Mouse (Mus musculus) heart, embryonic 14.5 days (tissue): ENCODE data around the gene Olfr153. TPM values are rescaled to one million over a fixed set of nuclear protein-coding genes. Genes with fewer than 3 reads are reported as not detected.
"Not testable (repeated sequence)": the region's sequence is repeated elsewhere in the genome, so short reads cannot be mapped to it uniquely, and the experiment has no call there.

Experiments
- ATAC-seq: fragments of 200-750 bp; cut with Nextera tagmentation; 2 replicates; pipeline ENCODE4 v1.8.0; 2017; ENCODE audit warnings: low read depth, moderate TSS enrichment; ENCODE audit not compliant: insufficient number of reproducible peaks, insufficient read depth, low FRiP score
- H3K27ac ChIP-seq, 2 experiments: fragments of 200-500 bp in 1 of 2; fragments of 300-500 bp in 1 of 2; sonication (generic) in 1 of 2; replicated peaks in 1 of 2; 2 replicates each; pipeline ENCODE4 v1.5.1; 2012 to 2014; ENCODE audit warnings: low read depth in 2 of 2, low read length in 2 of 2, control low read depth in 1 of 2, mild to moderate bottlenecking in 1 of 2, mixed read lengths in 1 of 2; ENCODE audit not compliant: control insufficient read depth in 1 of 2, insufficient read depth in 1 of 2
- H3K27me3 ChIP-seq: fragments of 300-500 bp; sonication (generic); 2 replicates; pipeline ENCODE4 v1.6.1; 2014; ENCODE audit warnings: mild to moderate bottlenecking, low read length, control low read depth; ENCODE audit not compliant: control insufficient read depth, insufficient read depth
- H3K36me3 ChIP-seq: fragments of 300-500 bp; sonication (generic); 2 replicates; pipeline ENCODE4 v1.6.1; 2014; ENCODE audit warnings: mild to moderate bottlenecking, control low read depth, low read length, mixed read lengths; ENCODE audit not compliant: control insufficient read depth, insufficient read depth
- H3K4me1 ChIP-seq, 2 experiments: fragments of 200-500 bp in 1 of 2; fragments of 300-500 bp in 1 of 2; sonication (generic) in 1 of 2; 2 replicates each; pipeline ENCODE4 v1.6.1; 2012 to 2014; ENCODE audit warnings: low read length in 2 of 2, control low read depth in 1 of 2, mixed read lengths in 1 of 2; ENCODE audit not compliant: control insufficient read depth in 2 of 2, insufficient read depth in 2 of 2
- H3K4me2 ChIP-seq: fragments of 300-500 bp; sonication (generic); 2 replicates; pipeline ENCODE4 v1.6.1; 2014; ENCODE audit warnings: mild to moderate bottlenecking, low read length
- H3K4me3 ChIP-seq, 2 experiments: fragments of 200-500 bp in 1 of 2; fragments of 300-500 bp in 1 of 2; sonication (generic) in 1 of 2; 2 replicates each; pipeline ENCODE4 v1.5.1; 2012 to 2014; ENCODE audit warnings: low read length in 2 of 2, mild to moderate bottlenecking in 2 of 2, control low read depth in 1 of 2, low read depth in 1 of 2, moderate library complexity in 1 of 2; ENCODE audit not compliant: control insufficient read depth in 1 of 2, insufficient read depth in 1 of 2
- H3K9ac ChIP-seq: fragments of 300-500 bp; sonication (generic); 2 replicates; pipeline ENCODE4 v1.6.1; 2014; ENCODE audit warnings: mild to moderate bottlenecking, low read length
- H3K9me3 ChIP-seq: fragments of 300-500 bp; sonication (generic); 2 replicates; pipeline ENCODE4 v1.6.1; 2016; ENCODE audit warnings: low read length, control low read depth; ENCODE audit not compliant: control insufficient read depth
- WGBS: fragments of 180-500 bp; shearing (Covaris S2); extraction: QIAGEN DNeasy Blood & Tissue Kit; methylation state at CpG from one replicate; pipeline ENCODE4 v1.1.7; 2014; 5-methylcytosine and 5-hydroxymethylcytosine counted together
- polyA plus RNA-seq: library from polyadenylated mRNA; unstranded; fragments of >200 nt; fragmentation: Nextera tagmentation; extraction: Ambion mirVana; gene quantifications from 2 replicates; pipeline ENCODE4 v1.2.1, GENCODE M21; 2014

Olfr153 gene
- polyA plus RNA-seq, 1 experiment from 2014 or later, result not detected

GRCm38 (mm10) chr2:87525899-87526616 is 5.5 kb upstream of the Olfr153 start:
- ATAC-seq, H3K36me3 ChIP-seq, H3K27ac ChIP-seq, H3K9me3 ChIP-seq, H3K4me1 ChIP-seq, H3K27me3 ChIP-seq: not testable (repeated sequence)
- H3K9ac ChIP-seq, result 0 out of 2 replicates have a peak overlapping the region, but pooled peaks have one; percentile 11
- peak overlapping the region; percentile 18 to 24 for H3K4me3 ChIP-seq
- WGBS, result 29% methylated on average over 38 of the region's 39 CpGs
- peak overlapping the region; percentile 54 for H3K4me2 ChIP-seq

DNA sequence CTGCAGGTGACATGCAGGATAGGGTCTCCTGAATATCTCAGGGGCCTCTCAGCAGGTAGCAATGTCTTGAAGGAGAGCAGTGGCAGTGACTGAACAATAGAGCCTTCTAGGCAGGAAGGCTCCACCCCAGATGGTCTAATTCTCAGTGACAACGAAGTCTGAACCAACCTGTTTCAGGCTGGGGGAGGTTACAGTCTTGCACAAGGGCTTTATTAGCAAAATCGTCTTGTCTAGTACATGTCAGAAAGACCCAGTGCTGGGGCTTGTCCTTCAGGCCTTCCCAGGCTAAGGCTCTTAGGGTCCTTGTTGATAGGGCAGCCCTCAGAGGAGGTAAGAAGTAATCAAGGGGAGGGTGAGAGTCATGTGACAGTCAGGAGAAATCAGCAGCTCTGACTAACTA is 3.2 kb downstream of the Olfr153 start:
- ATAC-seq, result no peak
- H3K4me3 ChIP-seq, result no peak overlapping the region
- no peaks in the 10 kb centered on the region for H3K36me3 ChIP-seq
- H3K4me1 ChIP-seq, result no peaks in the 10 kb centered on the region
- no peak overlapping the region for H3K4me2 ChIP-seq
- H3K27ac ChIP-seq, result no peak overlapping the region
- H3K27me3 ChIP-seq, result no peaks in the 10 kb centered on the region
- WGBS, result 59% methylated on average over 2 of the region's 2 CpGs
- H3K9ac ChIP-seq, result no peak overlapping the region
- H3K9me3 ChIP-seq, result no peaks in the 10 kb centered on the region

- Histone ChIP-seq H3K9me3 (no peaks in the 10 kb centered on the region), H3K36me3 (no peaks in the 10 kb centered on the region), H3K4me3 (no peak within 1 kb of the TSS), H3K4me1 (no peaks in the 10 kb centered on the region), H3K27me3 (no peaks in the 10 kb centered on the region), H3K27ac (no peak within 1 kb of the TSS), H3K4me2 (no peak within 1 kb of the TSS), H3K9ac (no peak within 1 kb of the TSS)
- no peak for ATAC-seq
- WGBS, result 86% methylated on average over 1 of the region's 1 CpGs
Observed at GRCm38 (mm10) chr2:87545442-87545841, 13.8 kb downstream of the Olfr153 start, which contains the start of gene Olfr1128. Gene Olfr1128, minus strand, starts transcription at chr2:87545542.

GRCm38 (mm10) chr2:87573602-87574001 is 42.0 kb downstream of the Olfr153 start, which contains the start of gene Olfr1129:
Gene Olfr1129, plus strand, starts transcription at chr2:87573902.
- H3K9ac ChIP-seq, ATAC-seq, H3K27ac ChIP-seq, H3K4me3 ChIP-seq, H3K9me3 ChIP-seq, H3K27me3 ChIP-seq, H3K4me2 ChIP-seq, H3K4me1 ChIP-seq, H3K36me3 ChIP-seq: not testable (repeated sequence)
- 71% methylated on average over 1 of the region's 1 CpGs for WGBS

Other genes starting within 250 kb of the Olfr153 start
- not detected in 2 replicates for gene Olfr1118, start 224.2 kb upstream of the Olfr153 start, polyA plus RNA-seq
- gene Olfr1120, start 177.0 kb upstream of the Olfr153 start, polyA plus RNA-seq, result not detected in 2 replicates
- not detected in 2 replicates for gene Olfr1121, start 161.9 kb upstream of the Olfr153 start, polyA plus RNA-seq
- not detected in 2 replicates for gene Olfr1122, start 145.9 kb upstream of the Olfr153 start, polyA plus RNA-seq
- not detected in 2 replicates for gene Olfr1123, start 115.2 kb upstream of the Olfr153 start, polyA plus RNA-seq
- not detected in 2 replicates for gene Olfr1124, start 101.5 kb upstream of the Olfr153 start, polyA plus RNA-seq
- not detected in 2 replicates for gene Olfr1126, start 77.8 kb upstream of the Olfr153 start, polyA plus RNA-seq
- not detected in 2 replicates for gene Pramel7, start 34.7 kb upstream of the Olfr153 start, polyA plus RNA-seq
- gene Pramel6, start 25.2 kb upstream of the Olfr153 start, polyA plus RNA-seq, result not detected in 2 replicates
- not detected in 2 replicates for gene Olfr1128, start 13.7 kb downstream of the Olfr153 start, polyA plus RNA-seq
- gene Olfr1129, start 42.1 kb downstream of the Olfr153 start, polyA plus RNA-seq, result not detected in 2 replicates
- gene Olfr1130, start 74.4 kb downstream of the Olfr153 start, polyA plus RNA-seq, result not detected in 2 replicates
- not detected in 2 replicates for gene Olfr1131, start 95.3 kb downstream of the Olfr153 start, polyA plus RNA-seq
- not detected in 2 replicates for gene Olfr1132, start 105.7 kb downstream of the Olfr153 start, polyA plus RNA-seq
- not detected in 2 replicates for gene Olfr1133, start 115.6 kb downstream of the Olfr153 start, polyA plus RNA-seq
- gene Olfr1134, start 126.7 kb downstream of the Olfr153 start, polyA plus RNA-seq, result not detected in 2 replicates
- not detected in 2 replicates for gene Olfr1135, start 141.9 kb downstream of the Olfr153 start, polyA plus RNA-seq
- not detected in 2 replicates for gene Olfr1136, start 162.2 kb downstream of the Olfr153 start, polyA plus RNA-seq
- not detected in 2 replicates for gene Olfr1137, start 181.4 kb downstream of the Olfr153 start, polyA plus RNA-seq
- not detected in 2 replicates for gene Olfr1138, start 208.2 kb downstream of the Olfr153 start, polyA plus RNA-seq
- not detected in 2 replicates for gene Olfr1140, start 212.0 kb downstream of the Olfr153 start, polyA plus RNA-seq
- not detected in 2 replicates for gene Olfr1141, start 222.2 kb downstream of the Olfr153 start, polyA plus RNA-seq
- gene Olfr152, start 247.7 kb downstream of the Olfr153 start, polyA plus RNA-seq, result not detected in 2 replicates